Mouse (Mus musculus) heart, adult 11 months (tissue): ENCODE measurements around the gene Morn3.
A peak's percentile ranks its signal among the peaks of the same experiment; 100 is the strongest.

ENCODE experiments used
- DNase-seq: peaks from one replicate; pipeline ENCODE4 v3.0.0; 2022

Gene Morn3

GRCm38 (mm10) chr5:123046916-123047315, at the start of gene Morn3:
Gene Morn3 (minus strand): TSS chr5:123047016.
- no peak for DNase-seq

GRCm38 (mm10) chr5:123096299-123096698, 49.5 kb upstream of the Morn3 start:
- no peak for DNase-seq

GRCm38 (mm10) chr5:123094238-123094991, 47.6 kb upstream of the Morn3 start:
- no peak for DNase-seq

- no peak for DNase-seq
Measured at GRCm38 (mm10) chr5:123093077-123093633, 46.3 kb upstream of the Morn3 start.

GRCm38 (mm10) chr5:123090560-123091306, 43.9 kb upstream of the Morn3 start:
- DNase-seq, result no peak

GRCm38 (mm10) chr5:123088784-123089183, 42.0 kb upstream of the Morn3 start:
- DNase-seq, result no peak

- no peak for DNase-seq
Measured at GRCm38 (mm10) chr5:123086501-123086900, 39.7 kb upstream of the Morn3 start.

GRCm38 (mm10) chr5:123083340-123084050, 36.7 kb upstream of the Morn3 start:
- no peak for DNase-seq

GRCm38 (mm10) chr5:123080510-123080909, 33.7 kb upstream of the Morn3 start:
- no peak for DNase-seq

GRCm38 (mm10) chr5:123080041-123080440, 33.2 kb upstream of the Morn3 start:
- no peak for DNase-seq

GRCm38 (mm10) chr5:123079568-123079967, 32.8 kb upstream of the Morn3 start:
- no peak for DNase-seq

- DNase-seq, result no peak
Measured at GRCm38 (mm10) chr5:123076419-123077281, 29.8 kb upstream of the Morn3 start.

- DNase-seq, result peak; percentile 100
Measured at GRCm38 (mm10) chr5:123075576-123076418, 29.0 kb upstream of the Morn3 start.

- no peak for DNase-seq
Measured at GRCm38 (mm10) chr5:123068714-123069113, 21.9 kb upstream of the Morn3 start.

- DNase-seq, result no peak
Measured at GRCm38 (mm10) chr5:123068115-123068514, 21.3 kb upstream of the Morn3 start, which contains the start of gene Tmem120b. Gene Tmem120b (plus strand): TSS chr5:123068415.

- DNase-seq, result peak; percentile 96
Measured at GRCm38 (mm10) chr5:123067395-123067995, 20.7 kb upstream of the Morn3 start.

GRCm38 (mm10) chr5:123064207-123064606, 17.4 kb upstream of the Morn3 start:
- DNase-seq, result peak; percentile 92

GRCm38 (mm10) chr5:123063141-123063540, 16.3 kb upstream of the Morn3 start:
- peak; percentile 88 for DNase-seq

GRCm38 (mm10) chr5:123061402-123061749, 14.6 kb upstream of the Morn3 start:
- DNase-seq, result peak; percentile 70

GRCm38 (mm10) chr5:123060706-123061401, 14.0 kb upstream of the Morn3 start:
- peak; percentile 94 for DNase-seq
